Mouse (Mus musculus) CH12.LX (cell line): ENCODE measurements around the gene Ube2l3. TPM values are rescaled to one million over a fixed set of nuclear protein-coding genes. Genes with fewer than 3 reads are reported as not detected.

Experiments used
- DNase-seq: peaks from one replicate; pipeline ENCODE4 v3.0.0-alpha.2; 2013; ENCODE audit errors: extremely low read depth
- H3K27ac ChIP-seq: 2 replicates; pipeline ENCODE4 v1.5.1; 2012; ENCODE audit warnings: low read depth, mild to moderate bottlenecking, control low read depth, moderate library complexity; ENCODE audit not compliant: insufficient read depth
- H3K27me3 ChIP-seq: replicated peaks from 2 replicates; pipeline ENCODE3; 2012; ENCODE audit warnings: inconsistent platforms
- H3K36me3 ChIP-seq, 2 experiments: replicated peaks in 1 of 2; 2 replicates each; pipeline versions ENCODE3 to v1.6.1; 2012; ENCODE audit warnings: inconsistent platforms in 1 of 2, low read length in 1 of 2, mild to moderate bottlenecking in 1 of 2, mixed read lengths in 1 of 2, moderate library complexity in 1 of 2; ENCODE audit not compliant: control insufficient read depth in 1 of 2, insufficient read depth in 1 of 2
- H3K4me1 ChIP-seq, 2 experiments: 2 replicates each; pipeline ENCODE4 v1.6.1; 2012; ENCODE audit warnings: inconsistent platforms in 1 of 2, moderate library complexity in 1 of 2; ENCODE audit not compliant: insufficient read depth in 2 of 2, control insufficient read depth in 1 of 2
- H3K4me2 ChIP-seq: 2 replicates; pipeline ENCODE4 v1.6.1; 2012; ENCODE audit warnings: low read depth, mild to moderate bottlenecking, control low read depth; ENCODE audit not compliant: poor library complexity, insufficient read depth, severe bottlenecking
- H3K4me3 ChIP-seq, 3 experiments: fragments of 150-350 bp in 1 of 3; sonication (generic) in 1 of 3; replicated peaks in 1 of 3; 2 replicates each; pipeline versions ENCODE3 to v1.5.1; 2011 to 2012; ENCODE audit warnings: low read depth in 2 of 3, low read length in 2 of 3, mild to moderate bottlenecking in 2 of 3, moderate library complexity in 2 of 3, control low read depth in 1 of 3, improper control_type of control experiment in 1 of 3, inconsistent platforms in 1 of 3, mixed read lengths in 1 of 3; ENCODE audit not compliant: poor library complexity in 1 of 3
- H3K79me2 ChIP-seq: replicated peaks from 2 replicates; pipeline ENCODE4 v1.6.1; 2012; ENCODE audit warnings: mild to moderate bottlenecking, moderate library complexity; ENCODE audit not compliant: control insufficient read depth, poor library complexity, insufficient read depth, severe bottlenecking; ENCODE audit errors: extremely low read depth
- H3K9ac ChIP-seq: 2 replicates; pipeline ENCODE4 v1.6.1; 2012; ENCODE audit warnings: low read depth, mild to moderate bottlenecking, control low read depth, moderate library complexity; ENCODE audit not compliant: insufficient read depth
- H3K9me3 ChIP-seq: replicated peaks from 2 replicates; pipeline ENCODE3; 2012; ENCODE audit warnings: low read length, inconsistent platforms, mixed read lengths
- BHLHE40 ChIP-seq: IDR thresholded peaks from 2 replicates; pipeline ENCODE4 v1.6.1; 2011; ENCODE audit warnings: mild to moderate bottlenecking, low read depth, low read length, improper control_type of control experiment
- CTCF ChIP-seq, 2 experiments: IDR thresholded peaks in 1 of 2; conservative IDR thresholded peaks in 1 of 2; 2 replicates each; pipeline ENCODE4 v1.5.1; 2011 to 2012; ENCODE audit warnings: low read depth in 2 of 2, low read length in 2 of 2, improper control_type of control experiment in 1 of 2, inconsistent platforms in 1 of 2, mild to moderate bottlenecking in 1 of 2, moderate library complexity in 1 of 2
- E2F4 ChIP-seq: IDR thresholded peaks from 2 replicates; pipeline ENCODE4 v1.6.1; 2011; ENCODE audit warnings: low read depth, low read length, improper control_type of control experiment; ENCODE audit not compliant: insufficient replicate concordance
- ELF1 ChIP-seq: IDR thresholded peaks from 2 replicates; pipeline ENCODE4 v1.6.1; 2014; ENCODE audit warnings: low read depth, mild to moderate bottlenecking, inconsistent platforms, low read length, improper control_type of control experiment
- EP300 ChIP-seq: IDR thresholded peaks from 2 replicates; pipeline ENCODE4 v1.6.1; 2011; ENCODE audit warnings: low read length, improper control_type of control experiment
- GABPA ChIP-seq: IDR thresholded peaks from 2 replicates; pipeline ENCODE4 v1.6.1; 2012; ENCODE audit warnings: low read depth, low read length, improper control_type of control experiment, inconsistent platforms; ENCODE audit not compliant: insufficient replicate concordance
- IRF4 ChIP-seq: IDR thresholded peaks from 2 replicates; pipeline ENCODE4 v1.6.1; 2014; ENCODE audit warnings: low read depth, mild to moderate bottlenecking, inconsistent platforms, low read length, improper control_type of control experiment
- JUN ChIP-seq: IDR thresholded peaks from 2 replicates; pipeline ENCODE4 v1.6.1; 2011; ENCODE audit warnings: low read depth, mild to moderate bottlenecking, low read length, improper control_type of control experiment, moderate library complexity; ENCODE audit not compliant: insufficient read depth
- JUND ChIP-seq: conservative IDR thresholded peaks from 2 replicates; pipeline ENCODE4 v1.6.1; 2011; ENCODE audit warnings: low read depth, low read length, improper control_type of control experiment
- KAT2A ChIP-seq: IDR thresholded peaks from 2 replicates; pipeline ENCODE4 v1.6.1; 2012; ENCODE audit warnings: low read length, improper control_type of control experiment, inconsistent platforms; ENCODE audit not compliant: insufficient replicate concordance
- MAX ChIP-seq: IDR thresholded peaks from 2 replicates; pipeline ENCODE4 v1.6.1; 2011; ENCODE audit warnings: low read length, improper control_type of control experiment
- MAZ ChIP-seq: IDR thresholded peaks from 2 replicates; pipeline ENCODE4 v1.6.1; 2012; ENCODE audit warnings: low read depth, mild to moderate bottlenecking, inconsistent platforms, low read length, improper control_type of control experiment, moderate library complexity
- MEF2A ChIP-seq: IDR thresholded peaks from 2 replicates; pipeline ENCODE4 v1.6.1; 2014; ENCODE audit warnings: low read depth, mild to moderate bottlenecking, inconsistent platforms, low read length, improper control_type of control experiment, borderline replicate concordance
- MXI1 ChIP-seq: IDR thresholded peaks from 2 replicates; pipeline ENCODE4 v1.6.1; 2011; ENCODE audit warnings: mild to moderate bottlenecking, low read depth, low read length, improper control_type of control experiment
- NELFE ChIP-seq: IDR thresholded peaks from 2 replicates; pipeline ENCODE4 v1.6.1; 2011; ENCODE audit warnings: low read depth, low read length, improper control_type of control experiment
- NRF1 ChIP-seq: IDR thresholded peaks from 2 replicates; pipeline ENCODE4 v1.6.1; 2014; ENCODE audit warnings: low read depth, mild to moderate bottlenecking, inconsistent platforms, low read length, improper control_type of control experiment, moderate library complexity
- POLR2A ChIP-seq: IDR thresholded peaks from 2 replicates; pipeline ENCODE4 v1.6.1; 2011; ENCODE audit warnings: low read depth, mild to moderate bottlenecking, improper control_type of control experiment, low read length
- RAD21 ChIP-seq: IDR thresholded peaks from 2 replicates; pipeline ENCODE4 v1.6.1; 2011; ENCODE audit warnings: low read depth, mild to moderate bottlenecking, low read length, improper control_type of control experiment, moderate library complexity
- RCOR1 ChIP-seq: conservative IDR thresholded peaks from 2 replicates; pipeline ENCODE4 v1.6.1; 2012; ENCODE audit warnings: low read depth, mild to moderate bottlenecking, inconsistent platforms, low read length, improper control_type of control experiment
- SIN3A ChIP-seq: IDR thresholded peaks from 2 replicates; pipeline ENCODE4 v1.6.1; 2012; ENCODE audit warnings: low read length, improper control_type of control experiment, inconsistent platforms
- SMC3 ChIP-seq: IDR thresholded peaks from 2 replicates; pipeline ENCODE4 v1.6.1; 2011; ENCODE audit warnings: low read depth, low read length, improper control_type of control experiment
- TBP ChIP-seq: conservative IDR thresholded peaks from 2 replicates; pipeline ENCODE4 v1.6.1; 2011; ENCODE audit warnings: low read depth, low read length, improper control_type of control experiment
- TCF12 ChIP-seq: IDR thresholded peaks from 2 replicates; pipeline ENCODE4 v1.6.1; 2014; ENCODE audit warnings: low read depth, mild to moderate bottlenecking, inconsistent platforms, low read length, improper control_type of control experiment
- UBTF ChIP-seq: IDR thresholded peaks from 2 replicates; pipeline ENCODE4 v1.6.1; 2012; ENCODE audit warnings: low read depth, mild to moderate bottlenecking, inconsistent platforms, low read length, improper control_type of control experiment, moderate library complexity
- USF1 ChIP-seq: IDR thresholded peaks from 2 replicates; pipeline ENCODE4 v1.6.1; 2014; ENCODE audit warnings: low read depth, mild to moderate bottlenecking, inconsistent platforms, low read length, improper control_type of control experiment
- ZC3H11A ChIP-seq: IDR thresholded peaks from 2 replicates; pipeline ENCODE4 v1.6.1; 2012; ENCODE audit warnings: low read depth, mild to moderate bottlenecking, inconsistent platforms, low read length, improper control_type of control experiment
- ZKSCAN1 ChIP-seq: IDR thresholded peaks from 2 replicates; pipeline ENCODE4 v1.6.1; 2012; ENCODE audit warnings: low read depth, inconsistent platforms, low read length, improper control_type of control experiment, borderline replicate concordance
- ZMIZ1 ChIP-seq: IDR thresholded peaks from 2 replicates; pipeline ENCODE4 v1.6.1; 2012; ENCODE audit warnings: low read depth, mild to moderate bottlenecking, inconsistent platforms, low read length, improper control_type of control experiment
- ZNF384 ChIP-seq: IDR thresholded peaks from 2 replicates; pipeline ENCODE4 v1.6.1; 2012; ENCODE audit warnings: low read depth, low read length, improper control_type of control experiment, inconsistent platforms
- dilution Hi-C: fragments of 300-500 bp; cut with MboI; formaldehyde crosslinking; loops from 2 replicates; pipeline ENCODE4 v1.14.3; 2020; ENCODE audit warnings: low sequenced_read_pairs; ENCODE audit not compliant: extremely low pct_unique_long_range_greater_than_20kb, extremely low pct_ligation_motif_present
- in situ Hi-C: fragments of 300-500 bp; cut with MboI; formaldehyde crosslinking; loops from 3 replicates; pipeline ENCODE4 v1.14.3; 2019; ENCODE audit warnings: low sequenced_read_pairs, low pct_ligation_motif_present, low pct_unique_long_range_greater_than_20kb, mixed read lengths
- polyA plus RNA-seq: library from polyadenylated mRNA; unstranded; fragments of >175 nt; gene quantifications from 2 replicates; pipeline ENCODE4 v1.2.1, GENCODE M21; 2012; ENCODE audit warnings: low read depth; ENCODE audit not compliant: insufficient read length
- total RNA-seq, 2 experiments: library from RNA; depleted of rRNA; stranded (reverse); fragments of 300-350 nt in 1 of 2; fragments of >200 nt in 1 of 2; gene quantifications; 2 replicates each; pipeline ENCODE4 v1.2.3; 2012 to 2014

Gene Ube2l3
- total and polyA plus RNA-seq, 3 experiments, result 156 to 386 (median 302) TPM

DNA sequence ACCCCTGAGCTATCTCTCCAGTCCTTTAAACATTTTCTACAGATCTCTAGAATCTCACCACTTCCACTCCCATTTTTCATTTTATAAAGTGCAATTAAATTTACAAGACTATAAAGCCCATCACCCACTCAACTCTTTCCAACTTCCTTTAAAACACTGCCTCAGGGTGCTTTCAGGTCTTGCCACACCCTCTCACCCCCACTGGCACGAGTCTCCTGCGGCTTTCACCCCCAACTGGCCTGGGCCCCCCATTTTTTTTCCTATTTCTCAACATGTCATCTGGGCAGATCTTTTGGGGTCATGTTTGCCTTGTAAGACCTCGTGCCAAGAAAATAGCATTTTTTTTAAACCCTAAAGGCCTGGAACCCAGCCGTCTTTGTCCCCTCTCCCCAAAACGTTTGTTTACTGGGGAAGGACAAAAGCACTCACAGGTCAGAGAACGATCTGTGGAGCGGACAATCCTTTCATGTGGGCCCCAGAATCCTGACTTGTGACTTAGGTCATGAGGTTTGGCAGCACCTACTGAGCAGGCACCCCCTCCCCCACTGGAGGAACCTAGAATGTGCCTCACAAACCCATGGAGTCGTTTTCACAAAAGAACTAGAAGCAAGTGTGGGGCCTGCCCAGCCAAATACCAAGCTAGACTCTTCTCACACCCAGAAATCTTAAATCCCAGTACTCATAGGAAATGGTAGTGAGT lies 14.6 kb upstream of the Ube2l3 start:
- H3K27me3 ChIP-seq, result no peaks in the 10 kb centered on the region
- H3K27ac ChIP-seq, result no peak overlapping the region
- in situ Hi-C loops (no loop called here), dilution Hi-C loops (no loop called here)
- peaks cover 7 to 18% of the 10 kb centered on the region in 2 experiments; a peak in 3 of 4 replicates for H3K4me1 ChIP-seq
- H3K4me2 ChIP-seq, result no peak overlapping the region
- no peak overlapping the region for H3K9ac ChIP-seq
- no peak overlapping the region for H3K4me3 ChIP-seq
- H3K36me3 ChIP-seq, result no peaks in the 10 kb centered on the region
- TF ChIP-seq MAZ (no peak), NELFE (no peak), USF1 (no peak), ELF1 (no peak), MEF2A (no peak), JUND (no peak), UBTF (no peak), IRF4 (no peak), ZNF384 (no peak), RCOR1 (no peak), TBP (no peak), EP300 (no peak)
- no peaks in the 10 kb centered on the region for H3K9me3 ChIP-seq
- no peaks in the 10 kb centered on the region for H3K79me2 ChIP-seq
- DNase-seq, result no peak

DNA sequence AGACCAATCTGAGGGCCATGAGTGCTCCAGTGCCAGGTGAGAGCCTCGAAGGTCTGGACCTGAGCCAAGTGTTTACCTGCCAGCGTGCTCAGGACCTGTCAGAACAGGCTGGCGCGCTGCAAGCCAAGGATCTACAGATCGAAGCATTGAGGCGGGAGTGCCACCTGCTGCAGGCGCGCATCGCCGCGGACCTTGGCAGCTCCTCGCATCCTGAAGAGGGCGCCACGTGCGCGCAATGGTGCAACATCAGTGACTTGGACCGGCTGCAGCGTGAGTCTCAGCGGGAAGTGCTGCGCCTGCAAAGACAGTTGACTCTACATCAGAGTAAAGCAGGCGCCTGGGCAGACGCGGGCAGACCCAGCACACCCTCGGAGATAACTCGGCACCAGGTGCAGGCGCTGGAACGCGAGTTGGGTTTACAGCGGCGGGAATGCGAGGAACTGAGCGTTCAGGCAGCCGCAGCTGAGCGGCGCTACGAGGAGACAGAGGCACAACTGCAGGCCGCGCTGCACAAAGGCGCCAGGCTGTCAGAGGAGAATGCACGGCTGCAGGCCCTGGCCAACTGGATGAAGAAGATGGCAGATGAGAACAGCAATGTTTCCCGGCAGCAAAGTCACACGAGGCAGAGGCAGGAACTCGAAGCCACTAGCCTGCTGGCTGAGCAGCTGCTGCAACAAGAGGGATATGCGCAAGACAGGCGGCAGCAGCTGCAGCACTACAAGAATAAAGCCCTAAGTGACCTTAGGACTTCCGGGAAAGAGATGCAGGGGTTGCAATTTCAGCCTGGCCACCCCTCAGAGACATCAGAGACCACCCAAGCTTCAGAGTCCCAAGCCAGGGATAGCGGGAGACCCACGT lies 7.8 kb upstream of the Ube2l3 start:
- Histone ChIP-seq H3K27me3 (peaks cover 51% of the 10 kb centered on the region), H3K79me2 (no peaks in the 10 kb centered on the region), H3K4me2 (peak overlapping the region; percentile 85), H3K9me3 (peaks cover 7% of the 10 kb centered on the region), H3K4me1 (peaks cover 4 to 24% of the 10 kb centered on the region in 2 experiments), H3K27ac (no peak overlapping the region), H3K36me3 (no peaks in the 10 kb centered on the region), H3K4me3 (peak overlapping the region; percentile 45 to 75 (median 74)), H3K9ac (no peak overlapping the region; the same call in 1 of the 2 replicates)
- peak; percentile 73 for DNase-seq
- dilution Hi-C loops (no loop called here), in situ Hi-C loops (loop anchor here (5.0 to 10.0 kb wide), 2 partner anchors 72 to 325 kb away; partner anchors contain the start of gene Thap7)
- TF ChIP-seq RAD21, result peak; percentile 93
- TF ChIP-seq MXI1, result peak; percentile 58; the same call in 1 of the 2 replicates
- TF ChIP-seq ELF1, result peak; percentile 56
- TF ChIP-seq JUN, result no peak
- peak; percentile 63; the same call in 1 of the 2 replicates for TF ChIP-seq NELFE
- no peak for TF ChIP-seq KAT2A
- peak in 1 of 2 experiments; percentile 99; a peak in 2 of 4 replicates for TF ChIP-seq CTCF (conservative IDR thresholded peaks at IDR 0.05 in 1 of 2, IDR thresholded peaks at IDR 0.05 in 1 of 2; ENCODE audit: low read depth in 2 of 2, low read length in 2 of 2)
- peak; percentile 68 for TF ChIP-seq IRF4
- TF ChIP-seq MAX, result peak; percentile 98
- TF ChIP-seq SMC3, result peak; percentile 97
- TF ChIP-seq ZMIZ1, result no peak
- TF ChIP-seq MEF2A, result peak; percentile 59; the same call in 1 of the 2 replicates
- no peak for TF ChIP-seq POLR2A
- peak; percentile 63 for TF ChIP-seq TCF12
- TF ChIP-seq GABPA, result no peak
- no peak for TF ChIP-seq ZKSCAN1
- peak; percentile 54 for TF ChIP-seq ZC3H11A
- 0 out of 2 replicates have a peak, but pooled peaks have one; percentile 37 for TF ChIP-seq E2F4
- peak; percentile 38; the same call in 1 of the 2 replicates for TF ChIP-seq NRF1
- peak; percentile 59 for TF ChIP-seq BHLHE40
- TF ChIP-seq SIN3A, result peak; percentile 56; the same call in 1 of the 2 replicates
